11 mouse cellular contexts compared by ENCODE assay signal in the genomic region with DNA sequence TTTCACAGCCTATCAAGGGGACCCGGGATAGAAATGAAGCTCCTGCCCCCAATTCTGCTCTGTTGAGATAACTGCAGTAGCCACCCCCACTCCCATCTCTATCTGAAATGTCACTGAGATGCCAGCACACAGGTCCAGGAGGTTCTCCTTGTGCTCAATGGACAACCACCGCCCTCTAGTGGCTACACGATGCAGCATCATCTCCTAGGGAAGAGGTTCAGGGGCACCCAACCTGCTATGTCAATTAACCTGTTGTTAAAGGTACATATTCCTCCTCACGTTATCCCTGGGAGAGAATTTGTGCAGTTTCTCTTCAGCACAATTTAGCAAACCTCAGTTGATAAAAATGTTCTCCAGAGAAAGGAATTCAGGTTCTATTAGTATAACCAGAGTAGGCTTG. TPM values are rescaled to one million over a fixed set of nuclear protein-coding genes. Genes with fewer than 3 reads are reported as not detected.
DNase-seq lines count a peak whose midpoint lies in the region; ATAC-seq and TF ChIP-seq lines count a peak whose summit lies in the region.
"Not testable (repeated sequence)": the region's sequence is repeated elsewhere in the genome, so short reads cannot be mapped to it uniquely, and the experiment has no call there.
"Had no signal": no experiment of that assay in that cellular context is flagged by ENCODE, and none has a peak within 500 bp of the region (broad histone marks: within the 10 kb centered on the region; RNA-seq: fewer than 3 reads in every experiment).

No protein-coding gene starts in this region.

- not testable (repeated sequence) for H3K4me3 ChIP-seq in cerebellum, adult 2 months (replicated peaks; ENCODE audit: insufficient read depth, low read depth, low read length); gastrocnemius, adult 2 months; lung, postnatal 0 days (ENCODE audit: low read depth, low read length)

- TF ChIP-seq POLR2A in cerebellum, adult 2 months (IDR thresholded peaks at IDR 0.05; ENCODE audit: borderline replicate concordance, insufficient read depth, low read length) = not testable (repeated sequence)

- intact Hi-C loops in gastrocnemius, adult 2 months (cut with DNase I) = loop anchor here (10.0 kb wide), 1 partner anchor 145 kb away; no protein-coding TSS in a partner anchor

- not testable (repeated sequence) for ATAC-seq in lung, postnatal 0 days

- not testable (repeated sequence) for H3K9ac ChIP-seq in lung, postnatal 0 days (replicated peaks; ENCODE audit: low read depth)

- WGBS in cerebellum, adult 2 months = 4% methylated on average over 4 of the region's 4 CpGs
- WGBS in lung, postnatal 0 days = 3% methylated on average over 4 of the region's 4 CpGs

- peak; percentile 61 for TF ChIP-seq CTCF in cerebellum, adult 2 months (IDR thresholded peaks at IDR 0.05; ENCODE audit: borderline replicate concordance, insufficient read depth, low read depth, low read length)
- peak; percentile 62 for TF ChIP-seq CTCF in gastrocnemius, adult 2 months (IDR thresholded peaks at IDR 0.05)
- peak; percentile 64 for TF ChIP-seq CTCF in lung, postnatal 0 days (IDR thresholded peaks at IDR 0.05)

- peak; percentile 19 to 30 for DNase-seq in adrenal gland, adult 18-20 months (ENCODE audit: low spot score in 2 of 2)
- DNase-seq in cerebellum, adult 2 months = peak; percentile 55 to 67
- DNase-seq in gastrocnemius, adult 2 months = peak; percentile 25
- DNase-seq in kidney, adult 9 months = peak; percentile 44
- DNase-seq in layer of hippocampus, postnatal 36 days = peak; percentile 38 to 55
- DNase-seq in lung, postnatal 0 days (ENCODE audit: low spot score) = not testable (repeated sequence)
- DNase-seq in right cerebral cortex, postnatal 14 days = peak; percentile 44

- not testable (repeated sequence) for TF ChIP-seq EP300 in lung, postnatal 0 days (IDR thresholded peaks at IDR 0.05)

- H3K27ac ChIP-seq in cerebellum, adult 2 months (ENCODE audit: insufficient read depth, low read length); gastrocnemius, adult 2 months; lung, postnatal 0 days (ENCODE audit: low read length): not testable (repeated sequence)

- H3K36me3 ChIP-seq in lung, postnatal 0 days (ENCODE audit: insufficient read depth, low read length) = not testable (repeated sequence)

- not testable (repeated sequence) for H3K9me3 ChIP-seq in lung, postnatal 0 days (ENCODE audit: low read length)

- H3K4me2 ChIP-seq in lung, postnatal 0 days (replicated peaks; ENCODE audit: low read depth, low read length) = not testable (repeated sequence)

- H3K27me3 ChIP-seq in cerebellum, adult 2 months (ENCODE audit: control insufficient read depth, insufficient read depth, low read length); lung, postnatal 0 days (replicated peaks; ENCODE audit: insufficient read depth, low read length): not testable (repeated sequence)

- not testable (repeated sequence) for H3K4me1 ChIP-seq in cerebellum, adult 2 months (ENCODE audit: control insufficient read depth, insufficient read depth, low read length); lung, postnatal 0 days (ENCODE audit: insufficient read depth, low read depth, low read length)

RNA-seq across cellular contexts. Expression of a gene that starts 2.2 kb away (rescaled TPM):
- not detected for total RNA-seq in adrenal gland, adult 18-20 months (2021)
- polyA plus RNA-seq in cerebellum, adult 2 months (2012; rRNA removed) = 0.18 and 0.27 TPM in 2 replicates
- not detected for total RNA-seq in gastrocnemius, adult 2 months (2021)
- total RNA-seq in layer of hippocampus, postnatal 36 days (2021) = not detected
- polyA plus RNA-seq in lung, postnatal 0 days (2015; fragmentation: Nextera tagmentation; extraction: Ambion mirVana) = not detected in 2 replicates
- polyA plus RNA-seq: heart, embryonic 14.5 days; intestine, embryonic 15.5 days; limb, embryonic 13.5 days; thymus, postnatal 0 days had no signal

RNA-seq across cellular contexts. Expression of a gene that starts 11.6 kb away (rescaled TPM):
- total RNA-seq in adrenal gland, adult 18-20 months (2021) = not detected
- not detected in 2 replicates for polyA plus RNA-seq in cerebellum, adult 2 months (2012; rRNA removed)
- not detected for total RNA-seq in gastrocnemius, adult 2 months (2021)
- not detected for total RNA-seq in layer of hippocampus, postnatal 36 days (2021)
- polyA plus RNA-seq in lung, postnatal 0 days (2015; fragmentation: Nextera tagmentation; extraction: Ambion mirVana) = not detected in 2 replicates
- polyA plus RNA-seq: heart, embryonic 14.5 days; intestine, embryonic 15.5 days; limb, embryonic 13.5 days; thymus, postnatal 0 days had no signal

RNA-seq across cellular contexts. Expression of a gene that starts 22.6 kb away (rescaled TPM):
- total RNA-seq in adrenal gland, adult 18-20 months (2021) = not detected
- not detected in 2 replicates for polyA plus RNA-seq in cerebellum, adult 2 months (2012; rRNA removed)
- not detected for total RNA-seq in gastrocnemius, adult 2 months (2021)
- total RNA-seq in layer of hippocampus, postnatal 36 days (2021) = not detected
- polyA plus RNA-seq in lung, postnatal 0 days (2015; fragmentation: Nextera tagmentation; extraction: Ambion mirVana) = not detected in 2 replicates
- polyA plus RNA-seq: heart, embryonic 14.5 days; intestine, embryonic 15.5 days; limb, embryonic 13.5 days; thymus, postnatal 0 days had no signal

RNA-seq across cellular contexts. Expression of a gene that starts 34.4 kb away (rescaled TPM):
- not detected for total RNA-seq in adrenal gland, adult 18-20 months (2021)
- not detected in 2 replicates for polyA plus RNA-seq in cerebellum, adult 2 months (2012; rRNA removed)
- total RNA-seq in gastrocnemius, adult 2 months (2021) = not detected
- not detected for total RNA-seq in layer of hippocampus, postnatal 36 days (2021)
- polyA plus RNA-seq in lung, postnatal 0 days (2015; fragmentation: Nextera tagmentation; extraction: Ambion mirVana) = not detected in 2 replicates
- polyA plus RNA-seq: heart, embryonic 14.5 days; intestine, embryonic 15.5 days; limb, embryonic 13.5 days; thymus, postnatal 0 days had no signal

RNA-seq across cellular contexts. Expression of a gene that starts 46.0 kb away (rescaled TPM):
- not detected for total RNA-seq in adrenal gland, adult 18-20 months (2021)
- polyA plus RNA-seq in cerebellum, adult 2 months (2012; rRNA removed) = not detected in 2 replicates
- not detected for total RNA-seq in gastrocnemius, adult 2 months (2021)
- total RNA-seq in layer of hippocampus, postnatal 36 days (2021) = not detected
- not detected in 2 replicates for polyA plus RNA-seq in lung, postnatal 0 days (2015; fragmentation: Nextera tagmentation; extraction: Ambion mirVana)
- polyA plus RNA-seq: heart, embryonic 14.5 days; intestine, embryonic 15.5 days; limb, embryonic 13.5 days; thymus, postnatal 0 days had no signal
